Mouse (Mus musculus): ENCODE measurements around the gene Itga1. TPM values are rescaled to one million over a fixed set of nuclear protein-coding genes. Genes with fewer than 3 reads are reported as not detected.

Itga1 gene
- polyA plus RNA-seq, 1 experiment from 2014 or later: 23.8 TPM

- H3K27ac ChIP-seq: no peak overlapping the region
- WGBS: 74% methylated on average over 6 of the region's 6 CpGs
- no peak for ATAC-seq (ENCODE audit: insufficient read depth, low FRiP score, low read depth)
Observed at GRCm38 (mm10) chr13:115078997-115079685, 22.6 kb downstream of the Itga1 start.

GRCm38 (mm10) chr13:115077346-115078134 is 24.2 kb downstream of the Itga1 start:
- no peaks in the 10 kb centered on the region for H3K27me3 ChIP-seq (replicated peaks)
- ATAC-seq (ENCODE audit: insufficient read depth, low FRiP score, low read depth): no peak
- no peak overlapping the region for H3K4me3 ChIP-seq (replicated peaks)
- H3K9me3 ChIP-seq: no peaks in the 10 kb centered on the region
- no peak overlapping the region for H3K27ac ChIP-seq
- H3K4me2 ChIP-seq: no peak overlapping the region
- H3K4me1 ChIP-seq: 0 out of 2 replicates have a peak, but pooled peaks cover 3% of the 10 kb centered on the region
- no peaks in the 10 kb centered on the region for H3K36me3 ChIP-seq
- no peak overlapping the region for H3K9ac ChIP-seq
- WGBS: 77% methylated on average over 9 of the region's 9 CpGs

More at GRCm38 (mm10) chr13:115078997-115079685, 22.6 kb downstream of the Itga1 start:
- H3K9me3 ChIP-seq: no peaks in the 10 kb centered on the region
- H3K9ac ChIP-seq: no peak overlapping the region
- no peak overlapping the region for H3K4me2 ChIP-seq
- 0 out of 2 replicates have a peak, but pooled peaks cover 3% of the 10 kb centered on the region for H3K4me1 ChIP-seq
- no peaks in the 10 kb centered on the region for H3K36me3 ChIP-seq
- no peaks in the 10 kb centered on the region for H3K27me3 ChIP-seq (replicated peaks)
- H3K4me3 ChIP-seq (replicated peaks): no peak overlapping the region

- H3K4me1 ChIP-seq: no peaks in the 10 kb centered on the region
Observed at GRCm38 (mm10) chr13:115072386-115072785, 29.4 kb downstream of the Itga1 start.

GRCm38 (mm10) chr13:115071431-115071830 is 30.3 kb downstream of the Itga1 start:
- H3K4me1 ChIP-seq: no peaks in the 10 kb centered on the region
- no peak overlapping the region for H3K4me2 ChIP-seq
- H3K27me3 ChIP-seq (replicated peaks): no peaks in the 10 kb centered on the region
- no peak overlapping the region for H3K9ac ChIP-seq
- no peak for ATAC-seq (ENCODE audit: insufficient read depth, low FRiP score, low read depth)
- 0 out of 2 replicates have a peak overlapping the region, but pooled peaks have one; percentile 21 for H3K27ac ChIP-seq
- no peaks in the 10 kb centered on the region for H3K36me3 ChIP-seq
- 68% methylated on average over 3 of the region's 3 CpGs for WGBS
- no peaks in the 10 kb centered on the region for H3K9me3 ChIP-seq
- no peak overlapping the region for H3K4me3 ChIP-seq (replicated peaks)

More at GRCm38 (mm10) chr13:115072386-115072785, 29.4 kb downstream of the Itga1 start:
- H3K9ac ChIP-seq: no peak overlapping the region
- peak; percentile 60; the same call in 1 of the 2 replicates for ATAC-seq (ENCODE audit: insufficient read depth, low FRiP score, low read depth)
- peak overlapping the region; percentile 78; the same call in 1 of the 2 replicates for H3K27ac ChIP-seq
- 54% methylated on average over 6 of the region's 6 CpGs for WGBS
- no peak overlapping the region for H3K4me2 ChIP-seq
- no peaks in the 10 kb centered on the region for H3K9me3 ChIP-seq
- no peak overlapping the region for H3K4me3 ChIP-seq (replicated peaks)
- no peaks in the 10 kb centered on the region for H3K36me3 ChIP-seq
- no peaks in the 10 kb centered on the region for H3K27me3 ChIP-seq (replicated peaks)

- Histone ChIP-seq H3K27me3 (replicated peaks) (no peaks in the 10 kb centered on the region), H3K9ac (no peak overlapping the region), H3K9me3 (no peaks in the 10 kb centered on the region), H3K36me3 (no peaks in the 10 kb centered on the region), H3K27ac (no peak overlapping the region), H3K4me2 (no peak overlapping the region), H3K4me3 (replicated peaks) (no peak overlapping the region), H3K4me1 (no peaks in the 10 kb centered on the region)
- ATAC-seq (ENCODE audit: insufficient read depth, low FRiP score, low read depth): no peak
- whole genome bisulfite sequencing: 89% methylated on average over 1 of the region's 1 CpGs
Observed at GRCm38 (mm10) chr13:115067968-115068330, 33.8 kb downstream of the Itga1 start.

GRCm38 (mm10) chr13:115067324-115067967 is 34.3 kb downstream of the Itga1 start:
- H3K9me3 ChIP-seq: no peaks in the 10 kb centered on the region
- H3K4me2 ChIP-seq: no peak overlapping the region
- WGBS: 85% methylated on average over 4 of the region's 4 CpGs
- no peaks in the 10 kb centered on the region for H3K36me3 ChIP-seq
- ATAC-seq (ENCODE audit: insufficient read depth, low FRiP score, low read depth): no peak
- no peaks in the 10 kb centered on the region for H3K4me1 ChIP-seq
- no peaks in the 10 kb centered on the region for H3K27me3 ChIP-seq (replicated peaks)
- H3K4me3 ChIP-seq (replicated peaks): no peak overlapping the region
- no peak overlapping the region for H3K9ac ChIP-seq
- no peak overlapping the region for H3K27ac ChIP-seq

- 75% methylated on average over 5 of the region's 5 CpGs for WGBS
- no peaks in the 10 kb centered on the region for H3K36me3 ChIP-seq
- H3K27me3 ChIP-seq (replicated peaks): no peaks in the 10 kb centered on the region
Observed at GRCm38 (mm10) chr13:115057555-115057954, 44.2 kb downstream of the Itga1 start.

GRCm38 (mm10) chr13:115054783-115055182 is 47.0 kb downstream of the Itga1 start:
- no peak for ATAC-seq (ENCODE audit: insufficient read depth, low FRiP score, low read depth)
- H3K4me3 ChIP-seq (replicated peaks): no peak overlapping the region
- 23% methylated on average over 9 of the region's 9 CpGs for WGBS
- no peaks in the 10 kb centered on the region for H3K27me3 ChIP-seq (replicated peaks)
- no peak overlapping the region for H3K9ac ChIP-seq
- peak overlapping the region; percentile 23; the same call in 1 of the 2 replicates for H3K27ac ChIP-seq
- no peaks in the 10 kb centered on the region for H3K36me3 ChIP-seq
- H3K4me2 ChIP-seq: peak overlapping the region; percentile 9
- H3K4me1 ChIP-seq: peaks cover 15% of the 10 kb centered on the region
- H3K9me3 ChIP-seq: no peaks in the 10 kb centered on the region

More at GRCm38 (mm10) chr13:115057555-115057954, 44.2 kb downstream of the Itga1 start:
- H3K9me3 ChIP-seq: no peaks in the 10 kb centered on the region
- H3K9ac ChIP-seq: no peak overlapping the region
- H3K27ac ChIP-seq: no peak overlapping the region
- no peak for ATAC-seq (ENCODE audit: insufficient read depth, low FRiP score, low read depth)
- no peak overlapping the region for H3K4me2 ChIP-seq
- H3K4me1 ChIP-seq: peaks cover 11% of the 10 kb centered on the region
- no peak overlapping the region for H3K4me3 ChIP-seq (replicated peaks)

- Histone ChIP-seq H3K27ac (no peak overlapping the region), H3K36me3 (no peaks in the 10 kb centered on the region), H3K4me2 (no peak overlapping the region), H3K9ac (no peak overlapping the region), H3K27me3 (replicated peaks) (no peaks in the 10 kb centered on the region), H3K9me3 (no peaks in the 10 kb centered on the region), H3K4me3 (replicated peaks) (no peak overlapping the region), H3K4me1 (peaks cover 15% of the 10 kb centered on the region)
- no peak for ATAC-seq (ENCODE audit: insufficient read depth, low FRiP score, low read depth)
- WGBS: 82% methylated on average over 7 of the region's 7 CpGs
Observed at GRCm38 (mm10) chr13:115052568-115052967, 49.2 kb downstream of the Itga1 start.

GRCm38 (mm10) chr13:115050660-115051559 is 50.9 kb downstream of the Itga1 start:
- H3K4me2 ChIP-seq: no peak overlapping the region
- no peak overlapping the region for H3K9ac ChIP-seq
- H3K36me3 ChIP-seq: no peaks in the 10 kb centered on the region
- no peaks in the 10 kb centered on the region for H3K27me3 ChIP-seq (replicated peaks)
- H3K9me3 ChIP-seq: no peaks in the 10 kb centered on the region
- ATAC-seq (ENCODE audit: insufficient read depth, low FRiP score, low read depth): peak; percentile 22; the same call in 1 of the 2 replicates
- H3K4me3 ChIP-seq (replicated peaks): no peak overlapping the region
- WGBS: 56% methylated on average over 13 of the region's 13 CpGs
- peaks cover 15% of the 10 kb centered on the region for H3K4me1 ChIP-seq
- peak overlapping the region; percentile 38; the same call in 1 of the 2 replicates for H3K27ac ChIP-seq

- Histone ChIP-seq H3K27me3 (replicated peaks) (no peaks in the 10 kb centered on the region), H3K4me3 (replicated peaks) (no peak overlapping the region), H3K4me1 (no peaks in the 10 kb centered on the region), H3K9me3 (no peaks in the 10 kb centered on the region), H3K27ac (no peak overlapping the region), H3K4me2 (no peak overlapping the region), H3K36me3 (no peaks in the 10 kb centered on the region), H3K9ac (no peak overlapping the region)
- ATAC-seq (ENCODE audit: insufficient read depth, low FRiP score, low read depth): no peak
- 40% methylated on average over 2 of the region's 2 CpGs for WGBS
Observed at GRCm38 (mm10) chr13:115042652-115043051, 59.1 kb downstream of the Itga1 start.
